Mouse (Mus musculus) liver, embryonic 14.5 days (tissue): ENCODE data around the gene Anp32a.

Source experiments
- CTCF ChIP-seq: IDR thresholded peaks from 2 replicates; pipeline ENCODE4 v1.5.1; 2016; ENCODE audit warnings: antibody characterized with exemption, low read depth, control low read depth
- EP300 ChIP-seq: IDR thresholded peaks from 2 replicates; pipeline ENCODE4 v1.6.1; 2016; ENCODE audit warnings: antibody characterized with exemption, low read depth

GRCm38 (mm10) chr9:62380351-62380750, 39.3 kb downstream of the Anp32a start:
- no peak for TF ChIP-seq CTCF
- no peak for TF ChIP-seq EP300
